Comparison of ENCODE assay signal across 21 mouse cellular contexts in the genomic region with DNA sequence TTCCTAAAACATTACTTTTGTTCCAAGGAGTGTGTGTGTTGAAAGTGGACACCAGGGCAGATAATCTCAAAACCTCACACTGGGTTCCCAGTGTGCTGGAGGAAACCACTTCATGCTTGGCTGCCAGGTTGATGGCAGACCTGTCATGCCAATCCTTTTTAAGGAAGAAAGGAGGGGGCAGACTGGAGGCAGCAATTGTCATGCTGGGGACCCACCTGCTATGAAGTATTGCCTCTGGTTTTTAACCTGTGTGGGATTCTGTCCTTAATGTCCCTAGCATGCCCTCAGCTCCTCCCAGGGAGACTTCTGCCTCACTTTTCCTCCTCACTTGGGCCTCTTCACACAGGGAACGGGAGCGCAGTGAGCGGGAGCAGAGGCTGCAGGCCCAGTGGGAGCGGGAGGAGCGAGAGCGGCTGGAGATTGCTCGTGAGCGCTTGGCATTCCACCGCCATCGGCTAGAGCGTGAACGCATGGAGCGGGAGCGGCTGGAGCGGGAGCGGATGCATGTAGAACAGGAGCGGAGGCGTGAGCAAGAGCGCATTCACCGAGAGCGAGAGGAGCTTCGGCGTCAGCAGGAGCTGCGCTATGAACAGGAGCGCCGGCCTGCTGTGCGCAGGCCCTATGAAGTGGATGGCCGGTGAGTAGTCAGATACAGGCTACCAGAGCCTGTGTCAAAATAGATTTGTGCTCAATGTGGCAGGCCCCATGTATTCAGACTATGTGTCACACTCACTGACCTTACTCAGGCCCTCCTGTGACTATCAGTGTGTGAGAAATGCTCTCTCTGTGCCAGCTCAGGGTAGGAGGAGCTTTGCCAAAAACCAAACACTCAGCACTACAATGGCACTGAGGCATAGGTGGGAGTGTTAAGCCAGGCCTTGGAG. TPM values are rescaled to one million over a fixed set of nuclear protein-coding genes. Genes with fewer than 3 reads are reported as not detected.
A peak's percentile ranks its signal among the peaks of the same experiment; 100 is the strongest.
DNase-seq lines count a peak whose midpoint lies in the region; ATAC-seq and TF ChIP-seq lines count a peak whose summit lies in the region.
"Had no signal": no experiment of that assay in that cellular context is flagged by ENCODE, and none has a peak within 500 bp of the region (broad histone marks: within the 10 kb centered on the region; RNA-seq: fewer than 3 reads in every experiment).

No protein-coding gene starts in this region.

- no peak overlapping the region for H3K4me2 ChIP-seq in forebrain, embryonic 11.5 days (ENCODE audit: low read depth, low read length, severe bottlenecking)
- no peak overlapping the region for H3K4me2 ChIP-seq in midbrain, embryonic 14.5 days (ENCODE audit: low read length)
- H3K4me2 ChIP-seq: embryonic facial prominence, embryonic 13.5 days; heart, embryonic 15.5 days; limb, embryonic 13.5 days; liver, embryonic 13.5 days; lung, embryonic 14.5 days; neural tube, embryonic 12.5 days had no signal

- in situ Hi-C loops in ES-E14 (cut with MboI; ENCODE audit: low sequenced_read_pairs in 2 of 2, unreplicated experiment in 2 of 2): no loop called here

- H3K27me3 ChIP-seq in forebrain, embryonic 10.5 days (ENCODE audit: poor library complexity, severe bottlenecking): no peaks in the 10 kb centered on the region
- no peaks in the 10 kb centered on the region for H3K27me3 ChIP-seq in forebrain, embryonic 11.5 days (ENCODE audit: control insufficient read depth, insufficient read depth, low read length)
- no peaks in the 10 kb centered on the region for H3K27me3 ChIP-seq in midbrain, embryonic 14.5 days (ENCODE audit: control insufficient read depth, insufficient read depth, low read length)
- H3K27me3 ChIP-seq: embryonic facial prominence, embryonic 13.5 days; heart, embryonic 15.5 days; limb, embryonic 13.5 days; liver, embryonic 13.5 days; neural tube, embryonic 12.5 days had no signal

- peaks cover 96% of the 10 kb centered on the region for H3K36me3 ChIP-seq in forebrain, embryonic 10.5 days (replicated peaks)
- peaks cover 48% of the 10 kb centered on the region for H3K36me3 ChIP-seq in forebrain, embryonic 11.5 days (ENCODE audit: control insufficient read depth, insufficient read depth, low read length)
- H3K36me3 ChIP-seq in ES-E14 (ENCODE audit: control insufficient read depth, insufficient read depth, low read length, poor library complexity, severe bottlenecking): peaks cover 78% of the 10 kb centered on the region
- peaks cover 88% of the 10 kb centered on the region for H3K36me3 ChIP-seq in midbrain, embryonic 14.5 days (ENCODE audit: control insufficient read depth, insufficient read depth, low read length)

- no peaks in the 10 kb centered on the region for H3K9me3 ChIP-seq in forebrain, embryonic 10.5 days
- no peaks in the 10 kb centered on the region for H3K9me3 ChIP-seq in forebrain, embryonic 11.5 days (ENCODE audit: control insufficient read depth, low read length)
- H3K9me3 ChIP-seq in ES-E14 (ENCODE audit: control insufficient read depth, insufficient read depth, low read depth, low read length): no peaks in the 10 kb centered on the region
- H3K9me3 ChIP-seq in midbrain, embryonic 14.5 days (ENCODE audit: control insufficient read depth, low read length): no peaks in the 10 kb centered on the region
- H3K9me3 ChIP-seq: embryonic facial prominence, embryonic 13.5 days; G1E; heart, embryonic 15.5 days; limb, embryonic 13.5 days; liver, embryonic 13.5 days; midbrain, embryonic 10.5 days; neural tube, embryonic 12.5 days had no signal

- no peak overlapping the region for H3K9ac ChIP-seq in forebrain, embryonic 11.5 days (ENCODE audit: low read length)
- H3K9ac ChIP-seq in ES-E14 (ENCODE audit: insufficient read depth, low read depth, low read length, poor library complexity, severe bottlenecking): peak overlapping the region; percentile 0; the same call in 1 of the 2 replicates
- no peak overlapping the region for H3K9ac ChIP-seq in midbrain, embryonic 14.5 days (replicated peaks; ENCODE audit: low read length)
- H3K9ac ChIP-seq: embryonic facial prominence, embryonic 13.5 days; heart, embryonic 15.5 days; limb, embryonic 13.5 days; liver, embryonic 13.5 days; lung, embryonic 14.5 days; neural tube, embryonic 12.5 days had no signal

- H3K27ac ChIP-seq in forebrain, embryonic 10.5 days: no peak overlapping the region
- H3K27ac ChIP-seq in forebrain, embryonic 11.5 days (ENCODE audit: low read depth, low read length): no peak overlapping the region
- H3K27ac ChIP-seq in ES-E14 (ENCODE audit: insufficient read depth, low read depth, low read length, poor library complexity, severe bottlenecking): no peak overlapping the region
- no peak overlapping the region for H3K27ac ChIP-seq in midbrain, embryonic 14.5 days (replicated peaks; ENCODE audit: low read depth, low read length)
- H3K27ac ChIP-seq: heart, adult 2 months; heart, embryonic 15.5 days; hindbrain, postnatal 0 days; kidney, postnatal 0 days; limb, embryonic 13.5 days; liver, embryonic 13.5 days; midbrain, embryonic 10.5 days; neural tube, embryonic 12.5 days had no signal

- H3K4me1 ChIP-seq in forebrain, embryonic 10.5 days: peaks cover 10% of the 10 kb centered on the region
- H3K4me1 ChIP-seq in forebrain, embryonic 11.5 days (replicated peaks; ENCODE audit: control insufficient read depth, insufficient read depth, low read length): peaks cover 2% of the 10 kb centered on the region; the same call in 1 of the 2 replicates
- peaks cover 0 to under 1% of the 10 kb centered on the region in 2 experiments; a peak in 2 of 4 replicates for H3K4me1 ChIP-seq in ES-E14 (ENCODE audit: control insufficient read depth in 2 of 2, insufficient read depth in 2 of 2, low read length in 2 of 2, poor library complexity in 1 of 2)
- no peaks in the 10 kb centered on the region; the same call in 1 of the 2 replicates for H3K4me1 ChIP-seq in midbrain, embryonic 14.5 days (ENCODE audit: control insufficient read depth, insufficient read depth, low read length)

- DNase-seq in forebrain, embryonic 10.5 days (ENCODE audit: extremely low spot score, low spot score): no peak
- DNase-seq in forebrain, embryonic 11.5 days (ENCODE audit: low spot score): no peak
- DNase-seq in ES-E14 (ENCODE audit: low read depth, low spot score) (no peak), ZHBTc4 (ENCODE audit: low read depth, low spot score) (peak; percentile 69)
- peak; percentile 76 for DNase-seq in cerebellum, postnatal 25 days
- no peak for DNase-seq in spleen, adult 12 weeks (ENCODE audit: low spot score)
- DNase-seq in midbrain, embryonic 14.5 days: no peak
- DNase-seq in spleen, postnatal 10 days (ENCODE audit: low spot score in 2 of 2): no peak
- DNase-seq: kidney, adult 18-20 months; liver, embryonic 13.5 days; lung, embryonic 14.5 days; thymus, postnatal 36 days had no signal

- H3K4me3 ChIP-seq in forebrain, embryonic 10.5 days: peak overlapping the region; percentile 7; the same call in 1 of the 2 replicates
- H3K4me3 ChIP-seq in forebrain, embryonic 11.5 days (ENCODE audit: low read depth, low read length): no peak overlapping the region
- H3K4me3 ChIP-seq in ES-E14 (ENCODE audit: insufficient read depth in 1 of 2, low read depth in 1 of 2, low read length in 2 of 2, poor library complexity in 1 of 2, severe bottlenecking in 1 of 2): peak overlapping the region in 1 of 2 experiments; percentile 18; a peak in 1 of 4 replicates
- H3K4me3 ChIP-seq in midbrain, embryonic 14.5 days (replicated peaks; ENCODE audit: low read depth, low read length): no peak overlapping the region
- H3K4me3 ChIP-seq: embryonic facial prominence, embryonic 13.5 days; heart, adult 2 months; heart, embryonic 15.5 days; limb, embryonic 13.5 days; liver, embryonic 13.5 days; midbrain, embryonic 10.5 days; neural tube, embryonic 12.5 days had no signal

- ATAC-seq in forebrain, embryonic 11.5 days (replicated peaks; ENCODE audit: low FRiP score): no peak
- no peak for ATAC-seq in midbrain, embryonic 14.5 days (ENCODE audit: low FRiP score, low TSS enrichment)
- ATAC-seq: hindbrain, postnatal 0 days had no signal

- 96% methylated on average over 28 of the region's 28 CpGs for WGBS in forebrain, embryonic 10.5 days
- 96% methylated on average over 28 of the region's 28 CpGs for WGBS in forebrain, embryonic 11.5 days
- WGBS in midbrain, embryonic 14.5 days: 93% methylated on average over 28 of the region's 28 CpGs

TF ChIP-seq in ES-E14, 5 proteins besides CTCF, POLR2A, EP300 and RAD21 (continues in another document):
- TF ChIP-seq HCFC1 (IDR thresholded peaks at IDR 0.05; ENCODE audit: borderline replicate concordance, insufficient read depth, low read length): no peak
- no peak for TF ChIP-seq ZC3H11A (IDR thresholded peaks at IDR 0.05; ENCODE audit: borderline replicate concordance, low read depth, low read length)
- TF ChIP-seq MAFK (IDR thresholded peaks at IDR 0.05; ENCODE audit: insufficient read depth, low read depth, low read length): no peak
- no peak for TF ChIP-seq ZNF384 (IDR thresholded peaks at IDR 0.05; ENCODE audit: low read depth, low read length)

RNA-seq across cellular contexts. Expression of gene 2410015M20Rik, which starts 6.1 kb away (rescaled TPM):
- polyA plus RNA-seq in forebrain, embryonic 10.5 days (2016; fragmentation: Nextera tagmentation; extraction: Ambion mirVana): 192 and 193 TPM in 2 replicates
- 171 and 183 TPM in 2 replicates for polyA plus RNA-seq in forebrain, embryonic 11.5 days (2014; fragmentation: Nextera tagmentation; extraction: Ambion mirVana)
- total RNA-seq in ES-E14 (2012; rRNA removed): 236 and 294 TPM in 2 replicates
- polyA plus RNA-seq in midbrain, embryonic 14.5 days (2014; fragmentation: Nextera tagmentation; extraction: Ambion mirVana): 192 and 195 TPM in 2 replicates

RNA-seq across cellular contexts. Expression of gene Rpl36, which starts 9.8 kb away (rescaled TPM):
- 1,518 and 1,601 TPM in 2 replicates for polyA plus RNA-seq in forebrain, embryonic 10.5 days (2016; fragmentation: Nextera tagmentation; extraction: Ambion mirVana)
- polyA plus RNA-seq in forebrain, embryonic 11.5 days (2014; fragmentation: Nextera tagmentation; extraction: Ambion mirVana): 1,269 and 1,280 TPM in 2 replicates
- 3,972 and 4,168 TPM in 2 replicates for total RNA-seq in ES-E14 (2012; rRNA removed)
- polyA plus RNA-seq in midbrain, embryonic 14.5 days (2014; fragmentation: Nextera tagmentation; extraction: Ambion mirVana): 1,168 and 1,300 TPM in 2 replicates

RNA-seq across cellular contexts. Expression of gene Safb, which starts 18.8 kb away (rescaled TPM):
- 160 and 172 TPM in 2 replicates for polyA plus RNA-seq in forebrain, embryonic 10.5 days (2016; fragmentation: Nextera tagmentation; extraction: Ambion mirVana)
- 145 and 154 TPM in 2 replicates for polyA plus RNA-seq in forebrain, embryonic 11.5 days (2014; fragmentation: Nextera tagmentation; extraction: Ambion mirVana)
- total RNA-seq in ES-E14 (2012; rRNA removed): 116 and 127 TPM in 2 replicates
- polyA plus RNA-seq in midbrain, embryonic 14.5 days (2014; fragmentation: Nextera tagmentation; extraction: Ambion mirVana): 79.2 and 89.6 TPM in 2 replicates

RNA-seq across cellular contexts. Expression of gene Safb2, which starts 19.0 kb away (rescaled TPM):
- polyA plus RNA-seq in forebrain, embryonic 10.5 days (2016; fragmentation: Nextera tagmentation; extraction: Ambion mirVana): 84.0 and 85.7 TPM in 2 replicates
- polyA plus RNA-seq in forebrain, embryonic 11.5 days (2014; fragmentation: Nextera tagmentation; extraction: Ambion mirVana): 74.7 and 75.0 TPM in 2 replicates
- total RNA-seq in ES-E14 (2012; rRNA removed): 113 and 172 TPM in 2 replicates
- polyA plus RNA-seq in midbrain, embryonic 14.5 days (2014; fragmentation: Nextera tagmentation; extraction: Ambion mirVana): 43.0 and 51.4 TPM in 2 replicates

RNA-seq across cellular contexts. Expression of gene Lonp1, which starts 23.3 kb away (rescaled TPM):
- 61.8 and 62.3 TPM in 2 replicates for polyA plus RNA-seq in forebrain, embryonic 10.5 days (2016; fragmentation: Nextera tagmentation; extraction: Ambion mirVana)
- polyA plus RNA-seq in forebrain, embryonic 11.5 days (2014; fragmentation: Nextera tagmentation; extraction: Ambion mirVana): 66.6 and 68.8 TPM in 2 replicates
- total RNA-seq in ES-E14 (2012; rRNA removed): 169 and 222 TPM in 2 replicates
- polyA plus RNA-seq in midbrain, embryonic 14.5 days (2014; fragmentation: Nextera tagmentation; extraction: Ambion mirVana): 44.5 and 46.1 TPM in 2 replicates

Comparison
In these comparisons a context has a peak if more than half of its experiments do, and no peak if none do; other contexts are left out.
1. DNase-seq: peak in ZHBTc4 (single experiment) and cerebellum, postnatal 25 days (2 of 2); none in forebrain, embryonic 10.5 days (single experiment), forebrain, embryonic 11.5 days (single experiment), ES-E14 (single experiment), spleen, adult 12 weeks (single experiment), midbrain, embryonic 14.5 days (single experiment) and spleen, postnatal 10 days (0 of 2).